Mouse (Mus musculus) liver, embryonic 14.5 days (tissue): Measurements from ENCODE around the gene Perp. TPM values are rescaled to one million over a fixed set of nuclear protein-coding genes. Genes with fewer than 3 reads are reported as not detected.

Experiments
- ATAC-seq: fragments of 200-750 bp; cut with Nextera tagmentation; 2 replicates; pipeline ENCODE4 v1.8.0; 2017; ENCODE audit warnings: moderate number of reproducible peaks, mild to moderate bottlenecking, moderate library complexity; ENCODE audit not compliant: insufficient read depth
- DNase-seq, 3 experiments: peaks; one replicate each; pipeline ENCODE4 v3.0.0-alpha.2; 2012 to 2013; ENCODE audit warnings: low read depth in 3 of 3, low spot score in 3 of 3
- H3K27ac ChIP-seq: fragments of 300-500 bp; sonication (generic); 2 replicates; pipeline ENCODE4 v1.5.1; 2014; ENCODE audit warnings: moderate library complexity, mild to moderate bottlenecking, control low read depth, inconsistent platforms
- H3K27me3 ChIP-seq: fragments of 300-500 bp; sonication (generic); 2 replicates; pipeline ENCODE4 v1.6.1; 2014; ENCODE audit warnings: mild to moderate bottlenecking, low read length, moderate library complexity; ENCODE audit not compliant: control insufficient read depth, insufficient read depth
- H3K36me3 ChIP-seq: fragments of 300-500 bp; sonication (generic); replicated peaks from 2 replicates; pipeline ENCODE4 v1.6.1; 2014; ENCODE audit warnings: low read depth; ENCODE audit not compliant: control insufficient read depth, insufficient read depth
- H3K4me1 ChIP-seq, 2 experiments: fragments of 200-500 bp in 1 of 2; fragments of 300-500 bp in 1 of 2; sonication (generic) in 1 of 2; replicated peaks; 2 replicates each; pipeline ENCODE4 v1.6.1; 2012 to 2014; ENCODE audit warnings: antibody characterized with exemption in 1 of 2, inconsistent platforms in 1 of 2, low read length in 1 of 2; ENCODE audit not compliant: control insufficient read depth in 2 of 2, insufficient read depth in 2 of 2
- H3K4me2 ChIP-seq: fragments of 300-500 bp; sonication (generic); 2 replicates; pipeline ENCODE4 v1.6.1; 2014; ENCODE audit warnings: low read depth, mild to moderate bottlenecking, control low read depth, moderate library complexity
- H3K4me3 ChIP-seq, 2 experiments: fragments of 200-500 bp in 1 of 2; fragments of 300-500 bp in 1 of 2; sonication (generic) in 1 of 2; 2 replicates each; pipeline ENCODE4 v1.5.1; 2012 to 2014; ENCODE audit warnings: low read depth in 2 of 2, low read length in 2 of 2, mild to moderate bottlenecking in 2 of 2, control low read depth in 1 of 2, inconsistent platforms in 1 of 2, moderate library complexity in 1 of 2; ENCODE audit not compliant: insufficient read depth in 1 of 2
- H3K9ac ChIP-seq: fragments of 300-500 bp; sonication (generic); replicated peaks from 2 replicates; pipeline ENCODE4 v1.6.1; 2014; ENCODE audit warnings: mild to moderate bottlenecking, control low read depth, moderate library complexity
- H3K9me3 ChIP-seq: fragments of 300-500 bp; sonication (generic); 2 replicates; pipeline ENCODE4 v1.6.1; 2016; ENCODE audit warnings: low read length, mixed read lengths; ENCODE audit not compliant: control insufficient read depth
- CTCF ChIP-seq: IDR thresholded peaks from 2 replicates; pipeline ENCODE4 v1.5.1; 2016; ENCODE audit warnings: antibody characterized with exemption, low read depth, control low read depth
- EP300 ChIP-seq: IDR thresholded peaks from 2 replicates; pipeline ENCODE4 v1.6.1; 2016; ENCODE audit warnings: antibody characterized with exemption, low read depth
- WGBS: fragments of 180-500 bp; shearing (Covaris S2); extraction: QIAGEN DNeasy Blood & Tissue Kit; methylation state at CpG from one replicate; pipeline ENCODE4 v1.1.7; 2014; ENCODE audit not compliant: insufficient replicate concordance; 5-methylcytosine and 5-hydroxymethylcytosine counted together
- polyA plus RNA-seq, 2 experiments: library from polyadenylated mRNA; depleted of rRNA in 1 of 2; stranded (reverse) in 1 of 2; unstranded in 1 of 2; fragments of >200 nt; fragmentation: Nextera tagmentation in 1 of 2; extraction: Ambion mirVana in 1 of 2; gene quantifications; 2 replicates each; pipeline versions ENCODE4 v1.2.1 to v1.2.3; 2012 to 2014

The Perp gene
- polyA plus RNA-seq, 2 experiments, result 7.5 to 14.6 TPM

DNA sequence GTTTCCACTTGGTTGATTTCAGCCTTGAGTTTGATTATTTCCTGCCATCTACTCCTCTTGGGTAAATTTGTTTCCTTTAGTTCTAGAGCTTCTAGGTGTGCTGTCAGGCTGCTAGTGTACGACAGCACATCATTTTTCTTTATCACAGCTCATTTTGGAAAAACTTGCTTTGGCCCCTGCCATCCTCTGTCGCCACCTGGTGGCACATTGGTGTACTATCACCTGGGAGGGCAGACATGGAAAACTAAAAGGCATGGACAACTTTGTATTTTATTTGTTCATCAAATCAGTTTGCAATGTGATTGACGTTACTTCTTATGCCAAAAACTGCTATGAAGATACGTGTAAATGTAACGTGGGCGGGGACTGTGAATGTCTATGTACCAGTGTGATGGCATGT, 59.3 kb downstream of the Perp start:
- ATAC-seq (no peak), DNase-seq (no peak)
- Histone ChIP-seq H3K4me1 (no peaks in the 10 kb centered on the region), H3K9ac (no peak overlapping the region), H3K4me2 (no peak overlapping the region), H3K27me3 (no peaks in the 10 kb centered on the region), H3K4me3 (no peak overlapping the region), H3K36me3 (no peaks in the 10 kb centered on the region), H3K27ac (no peak overlapping the region), H3K9me3 (no peaks in the 10 kb centered on the region)
- TF ChIP-seq EP300 (no peak), CTCF (peak; percentile 85)
- WGBS, result 10% methylated on average over 6 of the region's 6 CpGs

Other genes with a start within 250 kb of the Perp start
- 0.01 TPM in 2 replicates for gene Arfgef3, start 101.1 kb upstream of the Perp start, polyA plus RNA-seq (2012; rRNA removed)
- gene Arfgef3, start 101.1 kb upstream of the Perp start, polyA plus RNA-seq (2014; fragmentation: Nextera tagmentation; extraction: Ambion mirVana), result under 0.01 and 0.01 TPM in 2 replicates
- not detected in 2 replicates for gene Gm4922, start 58.2 kb upstream of the Perp start, polyA plus RNA-seq (2012; rRNA removed)
- not detected in 2 replicates for gene Gm4922, start 58.2 kb upstream of the Perp start, polyA plus RNA-seq (2014; fragmentation: Nextera tagmentation; extraction: Ambion mirVana)
- gene Tnfaip3, start 170.6 kb downstream of the Perp start, polyA plus RNA-seq (2012; rRNA removed), result 0.58 and 0.77 TPM in 2 replicates
- gene Tnfaip3, start 170.6 kb downstream of the Perp start, polyA plus RNA-seq (2014; fragmentation: Nextera tagmentation; extraction: Ambion mirVana), result 0.99 and 1.1 TPM in 2 replicates